ENCODE assay signal across 9 mouse cellular contexts in the genomic region with DNA sequence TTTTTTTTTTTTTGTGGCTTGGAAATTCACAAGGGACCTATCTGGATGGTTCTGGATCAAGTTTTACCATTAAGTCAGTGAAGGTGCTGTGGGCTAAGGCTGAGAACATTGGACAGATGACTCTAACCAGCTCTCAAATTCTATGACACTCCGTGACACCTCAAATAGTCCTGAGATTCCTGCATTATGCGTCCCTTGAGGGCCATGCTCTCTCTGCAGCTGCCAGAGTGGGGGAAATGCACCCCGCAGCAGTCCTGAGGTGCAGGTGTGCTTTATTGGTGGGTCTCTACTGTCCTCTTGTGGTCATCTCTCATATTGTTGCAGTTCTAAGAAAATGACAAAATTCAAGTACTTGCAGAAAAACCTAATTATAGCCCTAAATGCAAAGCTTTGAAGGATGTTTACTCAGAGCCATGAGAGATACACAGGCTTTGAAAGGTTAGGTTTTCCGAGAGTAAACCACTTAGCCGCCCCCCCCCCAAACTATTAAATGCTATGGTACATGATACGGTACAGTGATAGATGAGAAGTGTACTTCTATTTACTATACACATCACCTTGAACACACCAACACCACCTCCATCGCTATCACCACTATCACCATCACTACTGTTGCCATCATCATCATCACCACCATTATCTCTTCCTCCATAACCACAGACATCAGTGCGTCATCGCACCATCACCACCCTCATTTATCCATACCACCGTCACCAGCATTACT. TPM values are rescaled to one million over a fixed set of nuclear protein-coding genes. Genes with fewer than 3 reads are reported as not detected.
DNase-seq lines count a peak whose midpoint lies in the region; ATAC-seq lines count a peak whose summit lies in the region.
"Had no signal": no experiment of that assay in that cellular context is flagged by ENCODE, and none has a peak within 500 bp of the region (broad histone marks: within the 10 kb centered on the region; RNA-seq: fewer than 3 reads in every experiment).

No protein-coding gene starts in this region.

- no peaks in the 10 kb centered on the region for H3K9me3 ChIP-seq in kidney, embryonic 14.5 days (ENCODE audit: control insufficient read depth, low read length)
- no peaks in the 10 kb centered on the region for H3K9me3 ChIP-seq in limb, embryonic 13.5 days
- H3K9me3 ChIP-seq: liver, embryonic 15.5 days had no signal

- no peaks in the 10 kb centered on the region for H3K27me3 ChIP-seq in kidney, embryonic 14.5 days (ENCODE audit: control insufficient read depth, insufficient read depth, low read length)
- H3K27me3 ChIP-seq in limb, embryonic 13.5 days, result no peaks in the 10 kb centered on the region
- H3K27me3 ChIP-seq: liver, embryonic 15.5 days had no signal

- 0 out of 2 replicates have a peak, but pooled peaks have one; percentile 24 for ATAC-seq in kidney, embryonic 14.5 days (ENCODE audit: low FRiP score, low TSS enrichment)
- ATAC-seq in CD4-positive, CD25-positive, alpha-beta regulatory T cell, adult 4 months, result peak; percentile 62
- ATAC-seq in limb, embryonic 13.5 days (ENCODE audit: low FRiP score, low read depth), result peak; percentile 59

- H3K27ac ChIP-seq in kidney, embryonic 14.5 days (ENCODE audit: low read depth, low read length), result no peak overlapping the region
- no peak overlapping the region for H3K27ac ChIP-seq in limb, embryonic 13.5 days
- H3K27ac ChIP-seq: liver, embryonic 15.5 days had no signal

- no peaks in the 10 kb centered on the region for H3K4me1 ChIP-seq in kidney, embryonic 14.5 days (ENCODE audit: control insufficient read depth, insufficient read depth, low read length)
- H3K4me1 ChIP-seq in limb, embryonic 13.5 days, result no peaks in the 10 kb centered on the region
- H3K4me1 ChIP-seq: liver, embryonic 15.5 days had no signal

- H3K4me3 ChIP-seq in kidney, embryonic 14.5 days (ENCODE audit: low read length), result no peak overlapping the region
- H3K4me3 ChIP-seq in limb, embryonic 13.5 days, result no peak overlapping the region
- H3K4me3 ChIP-seq: liver, embryonic 15.5 days had no signal

- H3K36me3 ChIP-seq in kidney, embryonic 14.5 days (ENCODE audit: control insufficient read depth, insufficient read depth, low read length), result no peaks in the 10 kb centered on the region
- H3K36me3 ChIP-seq in limb, embryonic 13.5 days, result no peaks in the 10 kb centered on the region
- H3K36me3 ChIP-seq: liver, embryonic 15.5 days had no signal

- no peak for DNase-seq in kidney, postnatal 10 days
- peak; percentile 45 for DNase-seq in embryo, embryonic 10 days (ENCODE audit: low spot score)
- peak; percentile 48 for DNase-seq in telencephalon, adult 2 months (ENCODE audit: low read depth, low spot score)
- no peak for DNase-seq in heart, adult 11 months
- DNase-seq in urinary bladder, postnatal 4 days (ENCODE audit: low spot score in 2 of 2), result no peak

- 60% methylated on average over 10 of the region's 10 CpGs for WGBS in kidney, embryonic 14.5 days
- 50% methylated on average over 10 of the region's 10 CpGs for WGBS in limb, embryonic 13.5 days

- H3K4me2 ChIP-seq in kidney, embryonic 14.5 days (replicated peaks; ENCODE audit: low read depth, low read length), result no peak overlapping the region
- no peak overlapping the region for H3K4me2 ChIP-seq in limb, embryonic 13.5 days (replicated peaks)
- H3K4me2 ChIP-seq: liver, embryonic 15.5 days had no signal

- H3K9ac ChIP-seq in kidney, embryonic 14.5 days (ENCODE audit: low read depth, low read length), result no peak overlapping the region
- no peak overlapping the region for H3K9ac ChIP-seq in limb, embryonic 13.5 days
- H3K9ac ChIP-seq: liver, embryonic 15.5 days had no signal

RNA-seq across cellular contexts. Expression of a gene that starts 17.2 kb away (rescaled TPM):
- polyA plus RNA-seq in kidney, embryonic 14.5 days (2014; fragmentation: Nextera tagmentation; extraction: Ambion mirVana), result 69.2 and 78.3 TPM in 2 replicates
- polyA plus RNA-seq in CD4-positive, CD25-positive, alpha-beta regulatory T cell, adult 4 months (2017; shearing (Covaris generic)), result 10 to 100 TPM; 57.1 to 64.7 TPM
- 110 and 113 TPM in 2 replicates for polyA plus RNA-seq in limb, embryonic 13.5 days (2015; fragmentation: Nextera tagmentation; extraction: Ambion mirVana)

RNA-seq across cellular contexts. Expression of a gene that starts 50.6 kb away (rescaled TPM):
- not detected in 2 replicates for polyA plus RNA-seq in kidney, embryonic 14.5 days (2014; fragmentation: Nextera tagmentation; extraction: Ambion mirVana)
- polyA plus RNA-seq in CD4-positive, CD25-positive, alpha-beta regulatory T cell, adult 4 months (2017; shearing (Covaris generic)), result not detected
- polyA plus RNA-seq in limb, embryonic 13.5 days (2015; fragmentation: Nextera tagmentation; extraction: Ambion mirVana), result not detected in 2 replicates
- polyA plus RNA-seq: liver, embryonic 15.5 days had no signal

Comparison
In these comparisons a context has a peak if more than half of its experiments do, and no peak if none do; other contexts are left out.
1. DNase-seq: peak in embryo, embryonic 10 days (single experiment) and telencephalon, adult 2 months (single experiment); none in kidney, postnatal 10 days (single experiment), heart, adult 11 months (single experiment) and urinary bladder, postnatal 4 days (0 of 2).
2. Peak in every context shown above with its lines, with median percentiles within 50 percentile points of each other: ATAC-seq.